Comparison of ENCODE assay signal across 8 mouse cellular contexts in genomic region chr11:51636323-51636684, GRCm38 (mm10). TPM values are rescaled to one million over a fixed set of nuclear protein-coding genes. Genes with fewer than 3 reads are reported as not detected.
DNase-seq lines count a peak whose midpoint lies in the region; ATAC-seq lines count a peak whose summit lies in the region.

No protein-coding gene starts in this region.

- H3K4me2 ChIP-seq in forebrain, embryonic 13.5 days, result peak overlapping the region; percentile 78
- H3K4me2 ChIP-seq in liver, embryonic 11.5 days, result peak overlapping the region; percentile 77
- H3K4me2 ChIP-seq in stomach, embryonic 16.5 days (ENCODE audit: low read depth, low read length), result peak overlapping the region; percentile 72

- intact Hi-C loops in heart, postnatal 25 days (cut with DNase I), result loop anchor here (2.0 kb wide), 1 partner anchor 14 kb away; the partner anchor contains the start of genes D930048N14Rik and N4bp3

- H3K4me3 ChIP-seq in forebrain, embryonic 13.5 days, result peak overlapping the region; percentile 78
- peak overlapping the region; percentile 70 for H3K4me3 ChIP-seq in liver, embryonic 11.5 days (ENCODE audit: low read depth, low read length)
- peak overlapping the region; percentile 68 for H3K4me3 ChIP-seq in stomach, embryonic 16.5 days (replicated peaks; ENCODE audit: low read length)

- H3K4me1 ChIP-seq in forebrain, embryonic 13.5 days, result peaks cover 22% of the 10 kb centered on the region
- peaks cover 10% of the 10 kb centered on the region for H3K4me1 ChIP-seq in liver, embryonic 11.5 days (replicated peaks; ENCODE audit: control insufficient read depth, insufficient read depth, low read length)
- H3K4me1 ChIP-seq in stomach, embryonic 16.5 days (ENCODE audit: control insufficient read depth, insufficient read depth, low read length), result peaks cover 10% of the 10 kb centered on the region

- DNase-seq in heart, adult 11 months, result peak; percentile 95
- no peak for DNase-seq in heart, postnatal 25 days (ENCODE audit: low spot score)
- DNase-seq in cerebellum, adult 11 months, result peak; percentile 51
- peak; percentile 91 for DNase-seq in induced T-regulatory cell, adult 2 months (ENCODE audit: low read depth)
- peak; percentile 65 for DNase-seq in liver, embryonic 11.5 days (ENCODE audit: low spot score)

- peak; percentile 41; the same call in 1 of the 2 replicates for ATAC-seq in forebrain, embryonic 13.5 days
- peak; percentile 54 for ATAC-seq in liver, embryonic 11.5 days (replicated peaks; ENCODE audit: low FRiP score)
- 0 out of 2 replicates have a peak, but pooled peaks have one; percentile 38 for ATAC-seq in monocyte, adult 5-6 weeks (replicated peaks; ENCODE audit: insufficient number of reproducible peaks, low FRiP score, low TSS enrichment, poor library complexity, severe bottlenecking)
- peak; percentile 42; the same call in 1 of the 2 replicates for ATAC-seq in stomach, embryonic 16.5 days (ENCODE audit: insufficient read depth, low FRiP score)

- peak overlapping the region; percentile 74 for H3K9ac ChIP-seq in forebrain, embryonic 13.5 days
- peak overlapping the region; percentile 81 for H3K9ac ChIP-seq in liver, embryonic 11.5 days (ENCODE audit: low read depth, low read length)
- peak overlapping the region; percentile 81 for H3K9ac ChIP-seq in stomach, embryonic 16.5 days (ENCODE audit: low read length)

- H3K9me3 ChIP-seq in forebrain, embryonic 13.5 days (replicated peaks), result no peaks in the 10 kb centered on the region
- no peaks in the 10 kb centered on the region for H3K9me3 ChIP-seq in liver, embryonic 11.5 days (ENCODE audit: control insufficient read depth, low read length)
- H3K9me3 ChIP-seq in stomach, embryonic 16.5 days (replicated peaks; ENCODE audit: control insufficient read depth, low read length), result no peaks in the 10 kb centered on the region

- H3K36me3 ChIP-seq in forebrain, embryonic 13.5 days (ENCODE audit: poor library complexity, severe bottlenecking), result no peaks in the 10 kb centered on the region
- H3K36me3 ChIP-seq in liver, embryonic 11.5 days (ENCODE audit: control insufficient read depth, insufficient read depth, low read length), result no peaks in the 10 kb centered on the region
- no peaks in the 10 kb centered on the region for H3K36me3 ChIP-seq in stomach, embryonic 16.5 days (ENCODE audit: control insufficient read depth, insufficient read depth, low read length)

- H3K27ac ChIP-seq in forebrain, embryonic 13.5 days, result peak overlapping the region; percentile 82
- H3K27ac ChIP-seq in liver, embryonic 11.5 days (ENCODE audit: low read depth, low read length), result peak overlapping the region; percentile 87
- peak overlapping the region; percentile 88 for H3K27ac ChIP-seq in stomach, embryonic 16.5 days (ENCODE audit: low read length)

- H3K27me3 ChIP-seq in forebrain, embryonic 13.5 days, result 0 out of 2 replicates have a peak, but pooled peaks cover 4% of the 10 kb centered on the region
- H3K27me3 ChIP-seq in liver, embryonic 11.5 days (replicated peaks; ENCODE audit: control insufficient read depth, insufficient read depth, low read length), result no peaks in the 10 kb centered on the region
- no peaks in the 10 kb centered on the region for H3K27me3 ChIP-seq in stomach, embryonic 16.5 days (ENCODE audit: control insufficient read depth, insufficient read depth, low read length)

- WGBS in forebrain, embryonic 13.5 days, result 4% methylated on average over 6 of the region's 6 CpGs
- 3% methylated on average over 6 of the region's 6 CpGs for WGBS in liver, embryonic 11.5 days
- 4% methylated on average over 6 of the region's 6 CpGs for WGBS in stomach, embryonic 16.5 days

RNA-seq across cellular contexts. Expression of gene Rmnd5b, which starts 0.6 kb away (rescaled TPM):
- total RNA-seq in heart, postnatal 25 days (2021), result 10 to 100 TPM; 14.1 to 17.2 TPM
- polyA plus RNA-seq in forebrain, embryonic 13.5 days (2015; fragmentation: Nextera tagmentation; extraction: Ambion mirVana), result 53.8 and 61.2 TPM in 2 replicates
- polyA plus RNA-seq in liver, embryonic 11.5 days (2014; fragmentation: Nextera tagmentation; extraction: Ambion mirVana), result 47.8 and 52.2 TPM in 2 replicates
- 10.3 to 23.0 TPM (median 13.5 TPM) in 3 replicates for total RNA-seq in monocyte, adult 5-6 weeks (2017)
- 40.0 and 41.3 TPM in 2 replicates for polyA plus RNA-seq in stomach, embryonic 16.5 days (2015; fragmentation: Nextera tagmentation; extraction: Ambion mirVana)

RNA-seq across cellular contexts. Expression of gene N4bp3, which starts 14.3 kb away (rescaled TPM):
- 10 to 100 TPM; 11.6 to 16.1 TPM for total RNA-seq in heart, postnatal 25 days (2021)
- polyA plus RNA-seq in forebrain, embryonic 13.5 days (2015; fragmentation: Nextera tagmentation; extraction: Ambion mirVana), result 7.7 and 8.4 TPM in 2 replicates
- polyA plus RNA-seq in liver, embryonic 11.5 days (2014; fragmentation: Nextera tagmentation; extraction: Ambion mirVana), result 7.2 and 7.9 TPM in 2 replicates
- 1.4 to 6.3 TPM (median 3.3 TPM) in 3 replicates for total RNA-seq in monocyte, adult 5-6 weeks (2017)
- polyA plus RNA-seq in stomach, embryonic 16.5 days (2015; fragmentation: Nextera tagmentation; extraction: Ambion mirVana), result 20.7 and 21.0 TPM in 2 replicates

RNA-seq across cellular contexts. Expression of gene D930048N14Rik, which starts 14.4 kb away (rescaled TPM):
- total RNA-seq in heart, postnatal 25 days (2021), result under 1 TPM; 0.50 to 0.68 TPM
- polyA plus RNA-seq in forebrain, embryonic 13.5 days (2015; fragmentation: Nextera tagmentation; extraction: Ambion mirVana), result 0.44 and 0.54 TPM in 2 replicates
- polyA plus RNA-seq in liver, embryonic 11.5 days (2014; fragmentation: Nextera tagmentation; extraction: Ambion mirVana), result 1.3 and 1.5 TPM in 2 replicates
- 0.43 to 2.0 TPM (median 0.57 TPM) in 3 replicates for total RNA-seq in monocyte, adult 5-6 weeks (2017)
- 5.9 and 6.4 TPM in 2 replicates for polyA plus RNA-seq in stomach, embryonic 16.5 days (2015; fragmentation: Nextera tagmentation; extraction: Ambion mirVana)

RNA-seq across cellular contexts. Expression of gene Nhp2, which starts 16.8 kb away (rescaled TPM):
- 10 to 100 TPM; 17.6 to 17.9 TPM for total RNA-seq in heart, postnatal 25 days (2021)
- 123 and 141 TPM in 2 replicates for polyA plus RNA-seq in forebrain, embryonic 13.5 days (2015; fragmentation: Nextera tagmentation; extraction: Ambion mirVana)
- polyA plus RNA-seq in liver, embryonic 11.5 days (2014; fragmentation: Nextera tagmentation; extraction: Ambion mirVana), result 347 and 349 TPM in 2 replicates
- total RNA-seq in monocyte, adult 5-6 weeks (2017), result 25.0 to 37.2 TPM (median 27.0 TPM) in 3 replicates
- polyA plus RNA-seq in stomach, embryonic 16.5 days (2015; fragmentation: Nextera tagmentation; extraction: Ambion mirVana), result 133 and 138 TPM in 2 replicates

RNA-seq across cellular contexts. Expression of gene Hnrnpab, which starts 29.7 kb away (rescaled TPM):
- 100 to 1,000 TPM; 134 to 142 TPM for total RNA-seq in heart, postnatal 25 days (2021)
- polyA plus RNA-seq in forebrain, embryonic 13.5 days (2015; fragmentation: Nextera tagmentation; extraction: Ambion mirVana), result 585 and 646 TPM in 2 replicates
- polyA plus RNA-seq in liver, embryonic 11.5 days (2014; fragmentation: Nextera tagmentation; extraction: Ambion mirVana), result 552 and 577 TPM in 2 replicates
- total RNA-seq in monocyte, adult 5-6 weeks (2017), result 353 to 398 TPM (median 355 TPM) in 3 replicates
- polyA plus RNA-seq in stomach, embryonic 16.5 days (2015; fragmentation: Nextera tagmentation; extraction: Ambion mirVana), result 201 and 238 TPM in 2 replicates
